Mouse (Mus musculus) layer of hippocampus, adult 8-10 months (tissue): Measurements from ENCODE around the gene Mob3b. TPM values are rescaled to one million over a fixed set of nuclear protein-coding genes. Genes with fewer than 3 reads are reported as not detected.
"Not testable (repeated sequence)": the region's sequence is repeated elsewhere in the genome, so short reads cannot be mapped to it uniquely, and the experiment has no call there.

Source experiments
- DNase-seq, 2 experiments: peaks; one replicate each; pipeline ENCODE4 v3.0.0; 2022; ENCODE audit warnings: low spot score in 2 of 2
- total RNA-seq, 4 experiments: library from RNA; stranded (reverse); gene quantifications; 2 replicates each; pipeline ENCODE4 v1.2.4; 2022

Mob3b gene
- total RNA-seq, 4 experiments from 2014 or later = 5.6 to 7.2 (median 6.3) TPM

GRCm38 (mm10) chr4:34967541-34967940 is 189.7 kb downstream of the Mob3b start:
- DNase-seq = no peak

- peak; percentile 43 to 49 for DNase-seq
These were observed 190.8 kb downstream of the Mob3b start for GRCm38 (mm10) chr4:34966336-34966957.

- peak in 1 of 2 experiments; percentile 34 for DNase-seq
These were observed 192.4 kb downstream of the Mob3b start for GRCm38 (mm10) chr4:34964906-34965305.

GRCm38 (mm10) chr4:34963999-34964398 is 193.3 kb downstream of the Mob3b start:
- DNase-seq = no peak

- DNase-seq = peak in 1 of 2 experiments; percentile 38
These were observed 196.3 kb downstream of the Mob3b start for GRCm38 (mm10) chr4:34960781-34961560.

GRCm38 (mm10) chr4:34959477-34959876 is 197.8 kb downstream of the Mob3b start:
- no peak for DNase-seq

- DNase-seq = peak in 1 of 2 experiments; percentile 55
These were observed 198.9 kb downstream of the Mob3b start for GRCm38 (mm10) chr4:34958155-34959028.

- no peak for DNase-seq
These were observed 203.6 kb downstream of the Mob3b start for GRCm38 (mm10) chr4:34953716-34954115.

GRCm38 (mm10) chr4:34947181-34947580 is 210.1 kb downstream of the Mob3b start:
- DNase-seq = no peak

GRCm38 (mm10) chr4:34941046-34941445 is 216.2 kb downstream of the Mob3b start:
- no peak for DNase-seq

GRCm38 (mm10) chr4:34928386-34928785 is 228.9 kb downstream of the Mob3b start:
- DNase-seq = not testable (repeated sequence)

- DNase-seq = peak; percentile 42 to 44
These were observed 235.0 kb downstream of the Mob3b start for GRCm38 (mm10) chr4:34922177-34922870.

- no peak for DNase-seq
These were observed 239.9 kb downstream of the Mob3b start for GRCm38 (mm10) chr4:34917400-34917799.

- DNase-seq = no peak
These were observed 245.1 kb downstream of the Mob3b start for GRCm38 (mm10) chr4:34912171-34912570.

GRCm38 (mm10) chr4:34911401-34911800 is 245.9 kb downstream of the Mob3b start:
- no peak for DNase-seq

GRCm38 (mm10) chr4:34908127-34908526 is 249.2 kb downstream of the Mob3b start:
- no peak for DNase-seq

- DNase-seq = no peak
These were observed 250.3 kb downstream of the Mob3b start for GRCm38 (mm10) chr4:34907026-34907425.

- DNase-seq = no peak
These were observed 251.1 kb downstream of the Mob3b start for GRCm38 (mm10) chr4:34906151-34906550.

GRCm38 (mm10) chr4:34905396-34905795 is 251.9 kb downstream of the Mob3b start:
- no peak for DNase-seq

GRCm38 (mm10) chr4:34901582-34901981 is 255.7 kb downstream of the Mob3b start:
- DNase-seq = not testable (repeated sequence)

GRCm38 (mm10) chr4:34901166-34901565 is 256.1 kb downstream of the Mob3b start:
- DNase-seq = no peak
